ENCODE assay signal across 9 mouse cellular contexts in the genomic region with DNA sequence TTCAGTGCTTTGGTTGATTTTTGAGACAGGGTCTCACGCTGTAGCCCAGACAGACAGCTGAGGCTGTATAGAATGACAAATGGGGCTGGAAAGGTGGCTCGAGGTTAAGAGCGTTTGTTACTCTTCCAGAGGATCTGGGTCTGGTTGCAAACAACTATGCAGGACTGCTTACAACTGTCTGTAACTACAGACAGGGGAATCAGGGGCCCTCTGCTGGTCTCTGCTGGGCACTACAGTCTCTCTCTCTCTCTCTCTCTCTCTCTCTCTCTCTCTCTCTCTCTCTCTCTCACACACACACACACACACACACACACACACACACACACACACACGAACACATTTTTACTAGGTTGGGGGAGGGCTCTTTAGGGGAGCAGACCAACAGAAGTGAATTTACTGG. TPM values are rescaled to one million over a fixed set of nuclear protein-coding genes. Genes with fewer than 3 reads are reported as not detected.
A peak's percentile ranks its signal among the peaks of the same experiment; 100 is the strongest.
DNase-seq lines count a peak whose midpoint lies in the region; ATAC-seq and TF ChIP-seq lines count a peak whose summit lies in the region.
"Had no signal": no experiment of that assay in that cellular context is flagged by ENCODE, and none has a peak within 500 bp of the region (broad histone marks: within the 10 kb centered on the region; RNA-seq: fewer than 3 reads in every experiment).

No protein-coding gene starts in this region.

- no peak for TF ChIP-seq POLR2A in heart, adult 2 months (IDR thresholded peaks at IDR 0.05; ENCODE audit: insufficient read depth, low read depth, low read length)

- no peak overlapping the region for H3K27ac ChIP-seq in heart, adult 2 months
- no peak overlapping the region for H3K27ac ChIP-seq in heart, embryonic 12.5 days (ENCODE audit: poor library complexity, severe bottlenecking)
- H3K27ac ChIP-seq: limb, embryonic 12.5 days had no signal

- TF ChIP-seq EP300 in heart, adult 2 months (IDR thresholded peaks at IDR 0.05; ENCODE audit: insufficient read depth, low read depth, low read length): no peak

- no peak for ATAC-seq in heart, embryonic 12.5 days (ENCODE audit: insufficient number of reproducible peaks, low FRiP score)

- no peaks in the 10 kb centered on the region for H3K36me3 ChIP-seq in heart, adult 2 months (ENCODE audit: control insufficient read depth, insufficient read depth, low read length)
- H3K36me3 ChIP-seq in heart, embryonic 12.5 days: peaks cover 21% of the 10 kb centered on the region

- H3K4me2 ChIP-seq in heart, embryonic 12.5 days: no peak overlapping the region

- peaks cover 3% of the 10 kb centered on the region; the same call in 1 of the 2 replicates for H3K4me1 ChIP-seq in heart, adult 2 months (ENCODE audit: control insufficient read depth, insufficient read depth, low read length)
- H3K4me1 ChIP-seq in heart, embryonic 12.5 days (replicated peaks): peaks cover 19% of the 10 kb centered on the region

- H3K9me3 ChIP-seq in heart, embryonic 12.5 days (replicated peaks): no peaks in the 10 kb centered on the region
- H3K9me3 ChIP-seq: limb, embryonic 12.5 days had no signal

- H3K9ac ChIP-seq in heart, adult 2 months (ENCODE audit: low read depth, low read length): no peak overlapping the region
- no peak overlapping the region for H3K9ac ChIP-seq in heart, embryonic 12.5 days

- 2% methylated on average over 4 of the region's 4 CpGs for WGBS in heart, adult 2 months
- 5% methylated on average over 4 of the region's 4 CpGs for WGBS in heart, embryonic 12.5 days

- H3K79me2 ChIP-seq in heart, adult 2 months (replicated peaks; ENCODE audit: control insufficient read depth, insufficient read depth, low read length): no peaks in the 10 kb centered on the region

- DNase-seq in heart, adult 2 months: peak; percentile 32 to 53
- peak; percentile 71 for DNase-seq in testis, postnatal 10 days (ENCODE audit: low spot score)
- no peak for DNase-seq in testis, postnatal 14 days (ENCODE audit: low spot score)
- DNase-seq in cerebellum, adult 9-10 months: peak; percentile 56
- DNase-seq in kidney, postnatal 25 days: peak; percentile 66 to 71
- DNase-seq in mesoderm, embryonic 11.5 days (ENCODE audit: low read depth, low spot score): peak; percentile 66
- peak; percentile 71 for DNase-seq in thymus, postnatal 0 days (ENCODE audit: low spot score)

- peak; percentile 63 for TF ChIP-seq CTCF in heart, adult 2 months (IDR thresholded peaks at IDR 0.05)

- no peak overlapping the region for H3K4me3 ChIP-seq in heart, adult 2 months
- H3K4me3 ChIP-seq in heart, embryonic 12.5 days: no peak overlapping the region

- no peaks in the 10 kb centered on the region for H3K27me3 ChIP-seq in heart, adult 2 months (ENCODE audit: control insufficient read depth, insufficient read depth, low read length)
- H3K27me3 ChIP-seq in heart, embryonic 12.5 days (replicated peaks): peaks cover 7% of the 10 kb centered on the region; the same call in 1 of the 2 replicates
- H3K27me3 ChIP-seq: limb, embryonic 12.5 days had no signal

- intact Hi-C loops in heart, adult 2 months (cut with DNase I): loop anchor here (2.0 to 5.0 kb wide), 5 partner anchors 31 to 366 kb away; a partner anchor contains a TSS

RNA-seq across cellular contexts. Expression of a gene that starts 1.4 kb away (rescaled TPM):
- total RNA-seq in heart, adult 2 months (2021): 1 to 10 TPM; 8.2 to 8.6 TPM
- 13.4 and 15.6 TPM in 2 replicates for polyA plus RNA-seq in heart, adult 2 months (2012; rRNA removed)
- 12.1 and 12.3 TPM in 2 replicates for polyA plus RNA-seq in heart, embryonic 12.5 days (2016; fragmentation: Nextera tagmentation; extraction: Ambion mirVana)
- 8.3 and 10.0 TPM in 2 replicates for polyA plus RNA-seq in thymus, postnatal 0 days (2015; fragmentation: Nextera tagmentation; extraction: Ambion mirVana)

RNA-seq across cellular contexts. Expression of a gene that starts 30.1 kb away (rescaled TPM):
- total RNA-seq in heart, adult 2 months (2021): 10 to 100 TPM; 41.4 to 46.0 TPM
- 27.0 and 38.5 TPM in 2 replicates for polyA plus RNA-seq in heart, adult 2 months (2012; rRNA removed)
- polyA plus RNA-seq in heart, embryonic 12.5 days (2016; fragmentation: Nextera tagmentation; extraction: Ambion mirVana): 29.2 and 35.2 TPM in 2 replicates
- 26.0 and 27.0 TPM in 2 replicates for polyA plus RNA-seq in thymus, postnatal 0 days (2015; fragmentation: Nextera tagmentation; extraction: Ambion mirVana)
